Mouse (Mus musculus): ENCODE results near the gene Hmgb4.

The Hmgb4 gene

DNA sequence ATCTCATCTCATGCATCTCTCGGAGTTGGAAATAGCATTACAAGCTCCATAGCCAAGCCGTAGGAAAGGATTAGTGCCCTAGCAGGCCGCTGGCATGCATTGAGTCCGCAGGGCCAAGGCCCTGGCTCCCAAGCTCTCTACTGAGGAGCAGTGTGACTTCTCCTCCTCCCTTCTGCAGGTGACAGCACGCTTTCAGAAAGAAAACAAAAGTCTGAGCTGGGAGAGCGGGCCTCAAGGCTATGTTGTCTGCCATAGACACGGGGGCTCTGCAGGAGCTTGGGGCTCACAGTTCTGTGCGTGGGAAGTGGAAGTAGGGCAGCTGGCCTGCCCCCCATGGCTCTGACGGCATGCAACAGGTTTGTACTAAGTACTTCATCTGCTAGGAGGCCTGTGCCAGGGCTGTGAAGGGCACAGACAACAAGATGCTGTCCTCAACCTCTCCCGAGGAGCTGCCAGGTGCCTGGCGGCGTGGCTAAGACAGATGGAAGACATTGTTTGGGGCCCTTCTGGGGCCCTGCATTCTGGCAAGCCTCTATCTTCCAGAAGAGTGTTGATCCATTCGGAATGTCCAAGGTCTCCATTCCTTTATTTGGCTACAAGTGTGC is 42.7 kb downstream of the Hmgb4 start:
- DNase-seq = no peak

Data from right cerebral cortex, postnatal 4 days (tissue).